Mouse (Mus musculus) spleen, adult 2 months (tissue): ENCODE data around the gene Setd1a. TPM values are rescaled to one million over a fixed set of nuclear protein-coding genes. Genes with fewer than 3 reads are reported as not detected.

Source experiments
- DNase-seq, 2 experiments: peaks; one replicate each; pipeline versions ENCODE4 v3.0.0 to v3.0.0-alpha.2; 2012 to 2021; ENCODE audit warnings: low spot score in 2 of 2, low read depth in 1 of 2
- H3K27ac ChIP-seq: fragments of 200-500 bp; 2 replicates; pipeline ENCODE4 v1.5.1; 2012; ENCODE audit warnings: low read length, inconsistent platforms; ENCODE audit not compliant: insufficient read depth
- H3K27me3 ChIP-seq: fragments of 200-500 bp; 2 replicates; pipeline ENCODE4 v1.6.1; 2012; ENCODE audit warnings: mild to moderate bottlenecking, moderate library complexity, low read length, inconsistent platforms; ENCODE audit not compliant: control insufficient read depth, insufficient read depth
- H3K36me3 ChIP-seq: fragments of 200-500 bp; 2 replicates; pipeline ENCODE4 v1.6.1; 2012; ENCODE audit warnings: mild to moderate bottlenecking, low read length, inconsistent platforms; ENCODE audit not compliant: control insufficient read depth, insufficient read depth
- H3K4me1 ChIP-seq: fragments of 200-500 bp; 2 replicates; pipeline ENCODE4 v1.6.1; 2011; ENCODE audit warnings: inconsistent platforms; ENCODE audit not compliant: control insufficient read depth, insufficient read depth, insufficient read length
- H3K4me3 ChIP-seq: fragments of 200-500 bp; 2 replicates; pipeline ENCODE4 v1.5.1; 2011; ENCODE audit warnings: mild to moderate bottlenecking, inconsistent platforms; ENCODE audit not compliant: insufficient read depth, insufficient read length; ENCODE audit errors: extremely low read depth
- CTCF ChIP-seq: fragments of 200-500 bp; IDR thresholded peaks from 2 replicates; pipeline ENCODE4 v1.5.1; 2011; ENCODE audit warnings: mild to moderate bottlenecking, inconsistent platforms; ENCODE audit not compliant: insufficient read depth, insufficient read length, insufficient replicate concordance; ENCODE audit errors: extremely low read depth
- POLR2A ChIP-seq: fragments of 200-500 bp; IDR thresholded peaks from 2 replicates; pipeline ENCODE4 v1.6.1; 2011; ENCODE audit warnings: low read depth, low read length, inconsistent platforms
- WGBS: fragments of 180-500 bp; shearing (Covaris S2); methylation state at CpG from one replicate; pipeline ENCODE4 v1.1.7; 2018; 5-methylcytosine and 5-hydroxymethylcytosine counted together
- polyA plus RNA-seq: library from polyadenylated mRNA; depleted of rRNA; stranded (reverse); fragments of >200 nt; gene quantifications from 2 replicates; pipeline ENCODE4 v1.2.3, GENCODE M21; 2012

Gene Setd1a
- polyA plus RNA-seq, 1 experiment: 14.9 TPM

DNA sequence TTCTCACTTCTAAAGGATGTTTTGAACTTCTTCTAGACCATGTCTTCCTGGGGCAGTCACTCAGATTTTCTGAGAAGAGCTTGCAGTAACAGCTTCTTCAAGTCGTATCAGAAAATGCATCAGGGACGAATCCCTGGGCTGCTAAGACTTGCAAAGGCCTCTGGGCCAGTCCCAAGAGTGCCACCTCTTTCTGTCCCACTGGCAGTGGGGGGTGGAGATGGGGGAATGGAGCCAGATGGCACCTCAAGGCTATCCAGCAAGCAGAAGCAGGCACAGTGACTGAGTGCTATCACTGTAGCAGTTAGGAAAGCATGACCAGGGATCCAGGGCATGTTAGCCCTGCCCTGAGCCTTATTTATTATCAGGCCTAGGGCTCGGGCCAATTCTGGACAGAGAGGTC lies 35.8 kb downstream of the Setd1a start:
- H3K27me3 ChIP-seq: no peaks in the 10 kb centered on the region
- WGBS: 77% methylated on average over 3 of the region's 3 CpGs
- no peak overlapping the region for H3K4me3 ChIP-seq
- H3K36me3 ChIP-seq: no peaks in the 10 kb centered on the region
- no peaks in the 10 kb centered on the region for H3K4me1 ChIP-seq
- TF ChIP-seq CTCF (no peak), POLR2A (no peak)
- H3K27ac ChIP-seq: no peak overlapping the region
- no peak for DNase-seq

- H3K36me3 ChIP-seq: no peaks in the 10 kb centered on the region
- 75% methylated on average over 4 of the region's 4 CpGs for WGBS
- H3K4me1 ChIP-seq: no peaks in the 10 kb centered on the region
- no peak for TF ChIP-seq CTCF
- no peak for TF ChIP-seq POLR2A
- H3K27ac ChIP-seq: peak overlapping the region; percentile 16; the same call in 1 of the 2 replicates
- H3K4me3 ChIP-seq: no peak overlapping the region
- no peaks in the 10 kb centered on the region for H3K27me3 ChIP-seq
- DNase-seq: no peak
Measured at GRCm38 (mm10) chr7:127813821-127814220, 37.4 kb downstream of the Setd1a start.

DNA sequence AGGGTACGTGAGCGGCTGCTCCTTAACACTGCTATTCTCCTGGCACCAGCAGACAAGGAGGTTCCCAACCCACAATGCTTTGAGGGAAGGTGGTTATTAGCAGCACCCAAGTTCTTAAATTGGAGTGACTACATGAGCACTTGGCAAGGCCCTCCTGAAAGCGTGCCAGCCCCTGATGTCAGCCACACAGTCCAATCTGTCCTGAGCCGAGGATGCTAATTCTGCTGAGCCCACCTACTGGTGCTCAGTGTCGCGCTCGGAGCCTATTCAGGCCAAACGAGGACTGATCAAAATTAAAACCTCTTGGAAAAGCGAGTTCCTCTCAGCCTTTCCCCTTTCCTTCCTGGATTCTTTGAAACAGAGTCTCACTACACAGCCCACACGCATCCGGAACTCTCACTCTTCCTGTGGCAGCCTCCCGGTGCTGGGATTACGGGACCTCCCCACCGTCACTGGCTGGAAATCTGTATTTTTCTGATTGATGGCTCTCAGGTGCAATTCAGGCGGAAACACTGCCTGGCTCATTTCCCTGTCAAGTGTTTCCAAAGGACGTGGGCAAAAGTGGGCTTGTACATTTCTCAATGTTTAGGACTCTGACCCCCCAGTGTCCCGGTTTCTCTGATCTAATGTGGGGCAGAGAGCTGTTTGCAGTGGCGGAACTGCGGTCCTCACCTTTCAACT lies 37.9 kb downstream of the Setd1a start:
- Histone ChIP-seq H3K4me3 (no peak overlapping the region), H3K27ac (peak overlapping the region; percentile 16; the same call in 1 of the 2 replicates), H3K27me3 (no peaks in the 10 kb centered on the region), H3K4me1 (no peaks in the 10 kb centered on the region), H3K36me3 (no peaks in the 10 kb centered on the region)
- DNase-seq: no peak
- TF ChIP-seq CTCF: no peak
- no peak for TF ChIP-seq POLR2A
- 86% methylated on average over 19 of the region's 19 CpGs for WGBS

GRCm38 (mm10) chr7:127815116-127815665 lies 38.7 kb downstream of the Setd1a start:
- H3K27me3 ChIP-seq: no peaks in the 10 kb centered on the region
- H3K36me3 ChIP-seq: no peaks in the 10 kb centered on the region
- H3K4me3 ChIP-seq: no peak overlapping the region
- H3K27ac ChIP-seq: no peak overlapping the region
- no peaks in the 10 kb centered on the region for H3K4me1 ChIP-seq
- TF ChIP-seq POLR2A: no peak
- no peak for TF ChIP-seq CTCF
- DNase-seq: no peak
- 94% methylated on average over 15 of the region's 15 CpGs for WGBS

GRCm38 (mm10) chr7:127815954-127816821 lies 39.7 kb downstream of the Setd1a start:
- Histone ChIP-seq H3K27ac (no peak overlapping the region), H3K36me3 (no peaks in the 10 kb centered on the region), H3K4me3 (no peak overlapping the region), H3K27me3 (no peaks in the 10 kb centered on the region), H3K4me1 (no peaks in the 10 kb centered on the region)
- no peak for DNase-seq
- TF ChIP-seq CTCF (no peak), POLR2A (no peak)
- 38% methylated on average over 15 of the region's 15 CpGs for WGBS

DNA sequence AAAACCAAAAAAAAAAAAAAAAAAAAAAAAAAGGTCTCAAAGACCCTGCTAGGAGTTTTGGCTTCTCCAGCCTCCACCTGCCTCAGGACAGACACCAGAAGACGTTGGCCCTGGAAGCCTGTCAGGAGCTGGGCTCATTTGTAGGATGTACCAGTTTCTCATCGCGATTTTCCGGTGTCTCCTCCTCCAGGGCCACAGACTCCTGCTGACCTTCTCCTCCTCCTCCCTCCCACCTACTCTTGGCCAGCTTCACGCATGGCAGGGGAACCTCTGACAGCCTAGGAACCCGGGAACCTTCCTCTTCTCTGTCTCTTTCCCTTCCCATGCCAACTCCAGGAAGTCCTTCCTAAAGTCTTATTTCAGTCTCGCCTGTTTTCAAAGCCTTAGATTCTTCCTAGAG lies 40.6 kb downstream of the Setd1a start:
- no peak for DNase-seq
- TF ChIP-seq CTCF (no peak), POLR2A (no peak)
- no peaks in the 10 kb centered on the region for H3K27me3 ChIP-seq
- no peak overlapping the region for H3K4me3 ChIP-seq
- 86% methylated on average over 7 of the region's 7 CpGs for WGBS
- H3K27ac ChIP-seq: no peak overlapping the region
- no peaks in the 10 kb centered on the region for H3K36me3 ChIP-seq
- H3K4me1 ChIP-seq: no peaks in the 10 kb centered on the region
